Mouse (Mus musculus): Measurements from ENCODE around the gene Vapb. TPM values are rescaled to one million over a fixed set of nuclear protein-coding genes. Genes with fewer than 3 reads are reported as not detected.

The Vapb gene
- total RNA-seq, 1 experiment from 2014 or later, result 74.6 TPM

DNA sequence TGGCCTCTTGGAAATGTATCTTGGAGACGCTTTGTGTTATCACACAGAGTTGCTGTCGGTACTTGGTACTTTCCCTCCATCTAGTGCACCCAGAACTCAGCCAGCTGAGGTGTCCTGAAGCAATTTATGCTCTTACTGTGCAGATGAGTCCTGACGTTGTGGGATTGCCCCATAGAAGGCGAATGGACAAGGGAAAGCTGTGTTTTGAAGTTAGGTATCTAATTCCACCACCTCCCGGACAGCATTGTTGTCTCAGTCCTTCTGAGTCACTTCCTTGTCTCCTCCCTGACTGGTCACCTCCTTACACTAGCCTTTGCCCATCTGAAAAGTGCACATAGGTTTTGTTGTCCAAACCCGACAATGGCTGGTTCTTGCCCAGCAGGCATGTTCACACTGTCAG lies 47.6 kb downstream of the Vapb start:
- no peak for ATAC-seq (replicated peaks; ENCODE audit: low read depth, poor library complexity, severe bottlenecking)

DNA sequence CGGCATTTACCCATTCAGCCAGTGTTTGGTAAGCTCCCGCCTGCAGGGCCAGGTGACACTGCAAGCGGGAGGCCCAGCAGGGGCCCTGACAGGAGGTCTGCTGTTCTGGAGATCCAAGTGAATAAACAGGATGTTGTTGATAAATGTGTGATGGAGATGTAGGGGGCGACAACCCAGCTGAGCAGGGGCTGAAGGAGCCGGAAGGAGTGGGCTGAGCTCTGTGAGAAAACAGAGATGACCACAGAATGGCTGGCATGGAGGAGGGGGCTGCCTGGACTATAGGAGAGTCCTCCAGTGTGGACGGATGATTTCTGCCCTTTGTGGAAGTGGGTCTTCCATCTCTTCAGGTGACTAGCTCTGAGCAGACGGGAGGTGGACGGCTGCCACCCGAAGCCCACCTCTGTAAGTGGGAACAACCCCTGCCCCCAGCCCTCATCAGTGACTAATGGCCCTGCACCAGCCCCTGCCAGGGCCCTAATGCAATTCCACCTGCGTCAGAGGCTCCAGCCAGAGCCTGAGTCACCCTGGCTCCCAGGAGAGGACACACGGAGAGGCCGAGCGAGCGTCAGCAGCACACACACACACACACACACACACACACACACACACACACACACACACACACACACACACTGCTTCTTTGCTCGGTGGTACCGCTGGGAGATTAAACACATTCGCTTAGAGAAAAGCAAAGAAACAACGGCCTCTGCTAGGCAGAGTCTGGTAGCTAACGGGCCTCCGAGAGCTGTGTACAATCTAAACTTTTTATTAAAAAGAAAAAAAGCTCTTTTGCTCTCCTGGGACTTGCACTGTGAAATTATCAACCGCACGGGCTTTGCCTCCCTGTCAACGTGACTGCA lies 52.9 kb downstream of the Vapb start:
- ATAC-seq (replicated peaks; ENCODE audit: low read depth, poor library complexity, severe bottlenecking), result no peak

DNA sequence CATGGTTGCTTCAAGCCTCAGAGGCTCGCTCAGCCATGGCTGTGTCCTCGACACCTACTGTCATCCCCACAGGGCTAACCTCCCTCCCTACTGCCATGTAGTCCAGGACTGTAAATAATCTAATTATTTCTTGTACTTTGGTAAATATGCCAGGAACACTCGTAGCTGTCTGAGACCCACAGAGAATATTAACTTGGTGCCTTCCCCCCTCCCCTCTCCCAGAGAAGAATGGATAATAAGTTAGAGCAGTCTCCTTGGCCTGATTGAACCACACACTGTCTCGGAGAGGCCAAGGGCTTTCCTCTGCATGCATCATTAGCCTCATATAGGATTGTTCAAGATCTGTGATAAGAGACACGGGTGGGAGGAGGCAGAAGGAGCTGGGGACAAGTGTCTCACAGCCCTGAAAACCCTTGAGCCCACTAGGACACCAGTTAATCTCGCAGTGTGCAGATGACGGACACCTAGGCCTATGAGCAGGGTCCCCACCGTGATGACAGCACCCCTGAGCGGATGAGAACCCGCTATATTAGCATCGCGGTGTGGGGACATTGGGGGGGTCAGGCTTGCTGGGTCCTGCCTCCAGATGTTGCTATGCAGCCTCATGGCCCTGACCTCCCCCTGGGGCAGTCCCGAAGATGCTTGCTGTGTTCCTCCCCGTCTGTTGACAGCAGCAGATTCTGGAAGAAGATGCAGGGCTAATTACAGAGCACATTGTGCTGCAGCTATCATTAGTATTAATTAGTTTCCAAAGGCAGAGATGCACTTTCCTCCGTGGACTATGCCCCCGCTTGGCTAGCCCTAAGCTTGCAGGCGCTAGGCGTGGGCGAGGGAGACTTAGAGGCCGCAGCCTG lies 54.8 kb downstream of the Vapb start:
- ATAC-seq (replicated peaks; ENCODE audit: low read depth, poor library complexity, severe bottlenecking), result no peak

DNA sequence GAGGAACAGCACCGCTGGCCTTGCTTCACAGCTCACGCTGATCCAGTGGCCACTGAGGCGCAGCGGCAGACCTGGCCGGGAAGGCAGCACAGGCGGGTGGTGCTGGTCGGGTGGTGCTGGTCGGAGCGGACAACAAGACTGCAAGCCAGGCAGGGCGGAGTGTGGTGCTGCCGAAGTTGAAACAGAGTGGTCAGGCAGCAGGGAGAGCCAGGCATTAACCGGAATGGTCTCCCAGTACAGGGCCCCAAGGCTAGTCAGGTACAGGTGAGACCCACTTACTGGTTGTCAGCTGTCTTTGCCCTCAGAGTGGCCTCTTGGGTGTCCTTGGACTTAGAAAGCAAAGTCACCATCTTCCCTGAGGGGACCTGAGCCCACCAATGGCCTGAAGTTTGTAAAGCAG lies 56.7 kb downstream of the Vapb start:
- no peak for ATAC-seq (replicated peaks; ENCODE audit: low read depth, poor library complexity, severe bottlenecking)

DNA sequence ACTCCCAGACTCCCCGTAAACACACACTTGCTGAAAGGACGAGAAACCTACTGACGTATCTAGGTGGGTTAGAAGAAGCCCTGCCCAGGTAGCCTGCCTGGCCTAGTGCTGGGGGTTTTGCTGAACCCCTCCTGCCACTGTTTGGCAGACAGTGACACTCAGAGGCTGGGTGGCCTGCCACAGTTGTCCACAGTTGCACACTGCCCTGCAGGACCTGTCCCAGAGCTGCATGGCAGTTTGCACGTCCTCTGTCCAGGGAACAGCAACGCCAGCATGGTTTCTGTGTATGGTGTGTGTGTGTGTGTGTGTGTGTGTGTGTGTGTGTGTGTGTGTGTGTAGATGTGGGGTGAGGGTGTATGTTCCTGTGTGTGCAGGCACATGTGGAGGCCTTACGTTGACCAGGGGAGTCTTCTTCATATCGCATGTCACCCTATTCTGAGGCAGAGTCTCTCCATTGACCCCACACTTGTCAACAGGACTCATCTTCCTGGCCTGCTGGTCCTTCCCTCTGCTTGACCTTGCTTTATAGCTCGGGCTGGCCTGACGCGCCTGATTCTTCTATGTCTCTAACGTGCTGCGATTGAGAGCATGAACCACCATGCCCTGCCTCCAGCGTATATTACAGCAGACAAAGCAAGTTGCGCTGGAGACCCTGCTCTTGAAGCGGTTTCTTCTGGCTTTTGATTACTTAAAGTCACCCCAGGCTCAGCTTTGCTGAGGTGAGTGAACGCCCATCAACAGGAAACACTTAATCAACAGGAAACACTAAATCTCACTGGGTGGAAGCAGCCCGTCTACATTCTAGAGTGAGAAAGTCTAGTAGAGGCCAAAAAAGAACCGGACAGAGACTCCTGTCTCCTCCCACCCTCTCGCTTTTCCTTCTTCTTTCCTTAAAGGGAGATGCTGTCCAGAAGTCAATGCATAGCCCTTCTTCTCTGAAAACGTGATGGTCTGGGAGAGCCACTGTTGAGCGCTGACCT lies 57.5 kb downstream of the Vapb start:
- ATAC-seq (replicated peaks; ENCODE audit: low read depth, poor library complexity, severe bottlenecking), result peak; percentile 26

DNA sequence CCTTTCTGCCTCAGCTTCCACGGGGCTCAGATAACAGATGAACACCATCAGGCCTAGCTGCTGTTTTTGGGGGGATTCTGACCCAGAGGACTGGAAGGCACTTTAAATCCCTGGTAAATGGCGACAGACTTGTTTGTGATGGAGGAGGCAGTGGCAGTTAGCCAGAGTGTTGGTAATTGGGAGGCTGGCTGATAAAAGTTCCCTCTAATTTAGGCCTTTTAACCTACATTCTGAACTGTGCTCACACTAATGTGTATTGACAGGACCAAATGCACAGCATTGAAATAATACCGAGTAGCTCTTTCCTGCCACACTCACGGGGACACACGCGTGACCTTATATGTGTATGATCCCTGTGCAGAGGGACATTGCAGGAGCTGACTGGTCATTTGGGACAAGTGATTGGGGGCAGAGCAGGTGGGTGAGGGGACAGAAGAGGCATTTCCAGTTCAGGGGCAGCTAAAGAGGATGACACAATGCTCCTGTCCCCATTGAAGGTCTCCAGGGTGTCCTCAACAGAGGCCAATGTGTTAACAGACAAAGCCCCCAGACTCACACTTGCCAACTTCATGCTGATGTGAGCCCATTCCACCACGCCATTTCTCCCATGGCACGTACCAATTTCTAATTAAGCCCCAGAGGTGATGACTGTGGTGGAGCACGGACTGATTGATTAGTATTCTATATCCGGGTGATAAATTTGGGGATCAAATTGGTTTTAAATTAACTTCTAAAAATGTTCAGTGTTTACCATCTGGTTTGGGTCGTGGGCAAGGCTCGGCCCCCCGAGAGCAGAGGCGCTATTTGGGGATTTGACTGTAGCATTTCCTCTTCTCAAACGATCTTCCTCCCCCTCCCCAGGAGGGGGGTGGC lies 58.7 kb downstream of the Vapb start:
- ATAC-seq (replicated peaks; ENCODE audit: low read depth, poor library complexity, severe bottlenecking), result no peak

DNA sequence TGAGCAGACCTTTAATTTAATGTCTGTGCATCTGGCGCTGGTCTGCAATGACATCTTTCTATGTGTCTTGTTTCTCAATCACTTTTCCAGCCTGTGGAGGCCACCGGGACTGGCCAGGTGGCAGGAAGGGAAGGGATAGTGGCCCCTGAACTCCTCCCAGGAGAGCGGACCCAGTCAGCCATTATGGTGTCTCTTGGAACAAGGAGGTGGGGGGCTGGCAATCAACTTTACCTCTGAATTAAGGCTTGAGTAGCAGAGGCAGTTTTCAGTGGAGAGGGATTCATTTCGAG lies 59.3 kb downstream of the Vapb start:
- ATAC-seq (replicated peaks; ENCODE audit: low read depth, poor library complexity, severe bottlenecking), result no peak

DNA sequence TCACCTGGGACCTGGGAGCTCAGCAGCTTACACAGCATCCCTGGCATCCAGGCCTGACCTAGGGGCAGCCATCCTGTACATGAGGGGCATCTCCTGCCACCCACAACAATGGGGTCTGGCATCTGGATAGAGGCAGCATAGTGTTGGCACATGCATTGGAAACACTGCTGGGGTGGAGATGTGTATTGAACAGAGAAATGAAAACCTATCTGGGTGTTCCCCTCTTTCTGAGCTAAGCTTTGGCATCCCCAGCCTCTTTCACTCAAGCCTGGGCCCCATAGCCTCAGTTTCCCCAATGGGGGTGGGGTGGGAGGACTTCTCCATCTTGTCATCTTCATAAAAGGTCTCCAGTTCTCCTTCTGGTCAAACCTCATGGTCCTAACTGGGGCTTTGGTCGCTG lies 62.2 kb downstream of the Vapb start:
- ATAC-seq (replicated peaks; ENCODE audit: low read depth, poor library complexity, severe bottlenecking), result no peak

DNA sequence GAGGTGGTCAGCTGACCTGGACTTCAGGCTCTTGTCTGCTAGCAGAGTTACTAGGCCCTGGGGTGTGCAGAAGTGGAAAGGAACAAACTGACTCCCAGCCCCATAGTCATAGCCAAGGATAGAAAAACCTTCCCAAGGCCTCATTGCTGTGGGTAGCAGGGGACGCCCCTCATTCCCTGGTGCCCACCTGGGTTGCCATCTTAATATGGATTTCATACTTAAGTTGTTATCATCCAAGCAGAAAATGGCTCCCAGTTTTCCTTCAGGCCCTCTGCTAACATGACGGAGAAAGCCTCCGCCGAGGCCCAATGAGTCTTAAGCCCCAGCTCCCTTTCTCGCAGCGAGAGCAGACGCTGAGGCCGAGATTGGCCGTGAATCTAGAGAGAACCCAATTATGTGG lies 63.3 kb downstream of the Vapb start:
- ATAC-seq (replicated peaks; ENCODE audit: low read depth, poor library complexity, severe bottlenecking), result no peak

DNA sequence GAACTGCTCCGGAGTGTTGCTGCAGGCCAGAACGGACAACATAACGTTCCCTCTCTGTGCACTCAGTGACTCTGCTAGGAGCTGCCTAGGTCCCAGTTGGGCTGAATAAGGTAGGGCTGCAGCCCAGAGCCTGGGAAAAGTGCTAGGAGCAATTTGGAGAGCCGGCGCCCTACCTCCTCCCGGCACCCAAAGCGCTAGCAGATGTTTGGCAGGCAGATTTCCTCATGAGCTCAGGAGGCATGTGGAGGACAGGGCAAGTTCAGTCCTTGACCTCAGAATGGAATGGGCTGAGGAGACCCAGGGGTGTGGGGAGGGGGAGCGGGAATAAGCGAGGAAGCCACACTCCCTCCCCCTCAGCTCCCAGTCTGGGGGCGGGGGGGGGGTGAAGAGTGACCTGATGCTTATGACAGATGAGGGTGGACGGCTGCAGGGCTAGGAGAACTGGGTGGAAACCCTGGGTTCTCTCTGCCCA lies 64.1 kb downstream of the Vapb start:
- ATAC-seq (replicated peaks; ENCODE audit: low read depth, poor library complexity, severe bottlenecking), result no peak

DNA sequence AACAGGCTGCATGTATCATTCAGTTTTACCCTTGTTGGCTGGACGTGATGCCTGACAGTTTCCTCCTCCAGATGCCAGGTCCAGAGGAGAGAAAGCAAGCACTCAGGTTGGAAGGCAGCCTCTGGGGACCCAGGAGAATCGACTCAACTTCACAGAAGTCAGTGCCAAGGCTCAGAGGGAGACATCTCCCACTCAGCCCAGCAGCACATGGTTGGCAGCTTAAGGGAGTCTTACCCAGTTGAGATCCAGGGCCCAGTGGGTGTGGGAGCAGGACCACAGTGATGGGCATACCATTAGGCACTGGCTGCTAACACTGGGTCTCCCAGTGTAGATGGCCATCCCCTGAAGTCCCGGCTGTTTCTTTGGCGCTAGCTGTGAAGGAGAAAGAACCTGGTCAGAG lies 64.9 kb downstream of the Vapb start:
- ATAC-seq (replicated peaks; ENCODE audit: low read depth, poor library complexity, severe bottlenecking), result no peak

DNA sequence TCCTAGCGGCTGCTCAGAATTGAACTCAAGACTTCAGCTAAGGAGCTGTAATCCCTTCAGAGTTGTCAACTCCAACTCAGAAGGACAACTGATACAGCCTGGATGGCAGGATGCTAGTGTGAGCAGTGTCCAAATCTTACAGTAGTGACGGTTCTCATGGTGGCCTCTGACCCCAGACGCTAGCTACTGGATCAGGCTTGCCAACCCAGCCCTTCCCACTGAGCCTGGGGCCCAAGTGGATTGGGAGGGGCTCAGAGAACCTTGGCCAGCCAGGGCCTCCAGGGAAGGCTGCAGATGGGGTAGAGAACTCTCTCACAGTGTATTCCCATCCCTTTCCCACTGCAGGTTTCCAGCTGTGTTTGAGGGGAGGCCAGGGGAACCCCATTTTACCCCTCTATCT lies 65.6 kb downstream of the Vapb start:
- no peak for ATAC-seq (replicated peaks; ENCODE audit: low read depth, poor library complexity, severe bottlenecking)

DNA sequence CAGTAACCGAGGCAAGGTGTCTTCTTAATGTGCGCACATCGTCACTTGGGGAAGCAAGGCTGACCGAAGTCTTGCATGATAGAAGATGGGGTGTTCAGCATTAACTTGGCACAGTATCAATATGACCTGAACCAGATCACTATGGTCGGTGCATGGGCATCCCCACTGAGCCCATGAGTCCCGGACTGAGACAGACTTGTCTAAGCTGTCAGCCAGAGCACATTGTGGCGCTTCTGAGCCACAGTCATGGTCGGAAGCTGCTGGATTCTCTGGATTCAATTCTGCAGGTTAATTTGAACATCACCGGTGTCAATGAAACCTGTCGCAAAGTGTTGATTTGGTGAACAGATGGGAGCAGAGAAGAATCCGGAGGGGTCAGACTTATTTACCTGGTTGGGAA lies 66.5 kb downstream of the Vapb start:
- ATAC-seq (replicated peaks; ENCODE audit: low read depth, poor library complexity, severe bottlenecking), result no peak

DNA sequence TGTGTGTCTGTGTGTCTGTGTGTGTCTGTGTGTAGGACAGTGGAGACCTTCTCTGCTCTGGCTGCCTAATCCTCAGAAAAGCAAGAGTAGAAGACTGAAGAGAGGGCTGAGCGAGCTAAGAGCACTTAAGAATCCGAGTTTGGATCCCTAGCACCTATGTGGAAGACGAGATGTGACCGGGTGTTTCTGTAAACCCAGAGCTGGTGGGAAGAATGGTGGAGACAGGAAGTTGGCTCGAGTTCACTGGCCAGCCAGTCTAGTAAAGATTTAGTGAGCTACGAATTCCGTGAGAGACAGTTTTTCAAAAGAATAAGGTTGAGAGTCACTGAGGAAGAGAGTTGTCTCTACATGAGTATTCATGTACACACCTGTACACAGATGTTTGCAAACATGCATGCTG lies 69.3 kb downstream of the Vapb start:
- no peak for ATAC-seq (replicated peaks; ENCODE audit: low read depth, poor library complexity, severe bottlenecking)

DNA sequence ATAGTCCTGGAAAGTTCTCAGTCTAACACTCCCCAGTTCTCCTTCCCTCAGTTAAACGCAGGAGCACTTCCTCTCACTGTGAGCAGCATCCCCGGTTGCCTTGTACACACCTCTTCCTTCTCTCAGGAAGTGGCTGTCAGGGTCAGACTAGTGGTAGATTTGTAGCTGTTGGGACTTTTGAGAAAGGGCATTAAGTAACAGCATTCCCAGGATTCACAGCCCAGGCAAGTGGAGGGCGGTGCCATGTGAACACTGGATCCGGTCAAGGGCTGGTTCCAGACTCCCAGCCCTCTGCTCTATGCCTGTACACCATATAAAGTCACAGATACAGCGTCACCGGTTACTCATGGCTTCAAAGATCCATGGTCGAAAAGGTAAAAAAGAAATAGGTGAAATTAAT lies 71.6 kb downstream of the Vapb start:
- ATAC-seq (replicated peaks; ENCODE audit: low read depth, poor library complexity, severe bottlenecking), result no peak

DNA sequence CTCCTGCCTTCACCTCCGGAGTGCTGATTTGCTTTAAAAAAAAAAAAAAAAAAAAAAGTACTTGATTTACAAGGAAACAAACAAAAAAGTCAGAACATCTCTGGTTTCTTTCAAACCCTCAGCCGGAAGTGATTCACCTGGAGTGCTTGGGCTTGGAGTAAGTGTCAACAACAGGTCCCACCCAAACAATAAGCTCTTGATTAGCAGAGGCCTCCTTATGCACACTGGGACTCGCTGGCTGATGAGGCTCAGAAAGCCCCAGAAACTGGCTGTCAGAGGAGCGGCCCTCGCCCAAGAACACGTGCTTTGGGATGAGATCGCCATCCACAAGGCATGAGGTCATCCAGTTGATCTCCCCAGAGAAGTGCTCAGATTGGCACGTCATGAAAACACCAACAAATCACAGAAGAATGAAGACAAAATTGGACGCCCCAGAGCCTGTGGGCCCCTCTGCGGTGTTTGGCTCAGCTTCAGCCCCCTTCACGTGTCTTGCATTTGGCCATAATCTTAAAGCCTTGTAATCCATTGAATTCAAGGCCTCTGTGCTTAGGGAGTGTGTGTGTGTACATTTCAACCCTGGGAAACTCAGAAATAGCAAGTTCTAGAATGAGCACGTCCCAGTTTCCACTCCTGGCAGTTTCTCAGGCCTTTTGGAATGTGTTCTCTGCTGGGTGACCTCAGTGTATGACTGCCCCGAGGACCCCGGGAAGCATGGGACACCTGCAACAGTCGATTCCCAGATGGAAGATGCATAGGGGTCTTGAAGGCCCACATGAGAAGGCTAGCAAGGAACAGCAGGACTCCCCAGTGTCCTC lies 72.9 kb downstream of the Vapb start:
- no peak for ATAC-seq (replicated peaks; ENCODE audit: low read depth, poor library complexity, severe bottlenecking)

DNA sequence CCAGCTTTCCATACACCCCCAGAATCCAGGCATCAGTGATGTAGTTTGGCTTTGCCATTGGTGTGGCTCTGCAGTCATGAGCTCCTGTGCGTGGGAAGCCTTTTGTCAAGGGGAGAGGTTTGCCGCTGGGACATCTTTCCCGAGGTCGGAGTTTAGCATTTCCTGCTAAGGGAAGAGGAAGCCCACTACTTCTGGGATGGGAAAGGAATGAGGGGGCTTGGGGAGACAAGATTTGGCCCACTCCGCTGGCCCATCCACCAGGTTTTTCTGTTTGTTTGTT lies 73.5 kb downstream of the Vapb start:
- ATAC-seq (replicated peaks; ENCODE audit: low read depth, poor library complexity, severe bottlenecking), result no peak

DNA sequence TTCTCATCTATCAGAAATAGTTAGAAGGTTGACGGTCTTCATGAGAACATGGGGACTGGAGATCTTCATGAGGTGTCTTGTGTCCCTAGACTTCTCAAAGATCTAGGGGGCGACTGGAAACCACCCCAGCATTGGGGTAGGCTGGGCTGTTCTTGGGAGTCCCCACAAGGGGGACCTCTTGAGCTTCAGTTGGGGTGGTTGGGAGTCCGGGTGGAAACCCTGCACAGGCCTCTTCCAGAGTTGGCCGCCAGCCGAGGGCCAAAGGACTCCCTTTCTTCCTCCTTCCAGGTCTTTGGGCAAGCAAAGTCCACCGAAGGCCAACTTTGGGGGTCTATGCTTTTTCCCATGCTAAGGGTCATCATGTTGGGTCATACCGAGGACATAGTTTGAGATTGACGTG lies 74.5 kb downstream of the Vapb start:
- ATAC-seq (replicated peaks; ENCODE audit: low read depth, poor library complexity, severe bottlenecking), result peak; percentile 72

DNA sequence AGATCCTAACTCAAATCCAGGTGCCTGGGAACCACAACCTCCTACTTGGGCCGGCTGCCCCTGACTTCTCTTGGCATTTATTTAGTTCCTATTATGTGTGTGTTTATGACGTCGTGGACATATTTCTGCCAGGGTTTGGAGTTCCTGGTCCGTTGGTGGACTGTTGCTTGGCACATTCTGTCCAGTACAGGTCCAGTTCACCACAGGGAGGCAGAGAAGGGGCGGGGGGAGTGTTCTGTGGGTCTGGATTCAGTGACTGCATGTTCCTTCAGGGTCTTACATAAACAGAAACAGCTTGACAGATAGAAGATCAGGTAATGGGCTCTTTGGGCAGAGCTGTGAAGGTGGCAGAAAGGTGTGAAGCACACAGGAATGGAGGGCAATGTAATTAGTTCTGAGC lies 75.8 kb downstream of the Vapb start:
- ATAC-seq (replicated peaks; ENCODE audit: low read depth, poor library complexity, severe bottlenecking), result no peak

Data from common myeloid progenitor, adult 5-6 weeks (primary cell).